Mouse (Mus musculus): Measurements from ENCODE around the gene Kcnab3.

- TF ChIP-seq CTCF (IDR thresholded peaks at IDR 0.05; ENCODE audit: low read depth, low read length) (no peak), POLR2A (IDR thresholded peaks at IDR 0.05; ENCODE audit: borderline replicate concordance, low read depth, low read length) (no peak)
These were observed 2.5 kb downstream of the Kcnab3 start for GRCm38 (mm10) chr11:69328517-69328916.

All from bone marrow macrophage, adult 2 months (primary cell).